Mouse (Mus musculus) forebrain, embryonic 16.5 days (tissue): Measurements from ENCODE around the gene Uox. TPM values are rescaled to one million over a fixed set of nuclear protein-coding genes. Genes with fewer than 3 reads are reported as not detected.

Experiments used
- ATAC-seq: fragments of 200-750 bp; cut with Nextera tagmentation; 2 replicates; pipeline ENCODE4 v1.8.0; 2017; ENCODE audit warnings: mild to moderate bottlenecking, moderate library complexity
- H3K27ac ChIP-seq: fragments of 300-500 bp; sonication (generic); 2 replicates; pipeline ENCODE4 v1.5.1; 2014; ENCODE audit warnings: low read length, control low read depth
- H3K27me3 ChIP-seq: fragments of 300-500 bp; sonication (generic); replicated peaks from 2 replicates; pipeline ENCODE4 v1.6.1; 2014; ENCODE audit warnings: low read length; ENCODE audit not compliant: control insufficient read depth, insufficient read depth
- H3K36me3 ChIP-seq: fragments of 300-500 bp; sonication (generic); 2 replicates; pipeline ENCODE4 v1.6.1; 2014; ENCODE audit not compliant: control insufficient read depth, insufficient read depth
- H3K4me1 ChIP-seq: fragments of 300-500 bp; sonication (generic); replicated peaks from 2 replicates; pipeline ENCODE4 v1.6.1; 2014; ENCODE audit warnings: low read length; ENCODE audit not compliant: control insufficient read depth, insufficient read depth
- H3K4me2 ChIP-seq: fragments of 300-500 bp; sonication (generic); 2 replicates; pipeline ENCODE4 v1.6.1; 2014; ENCODE audit warnings: mild to moderate bottlenecking, low read length, control low read depth
- H3K4me3 ChIP-seq: fragments of 300-500 bp; sonication (generic); replicated peaks from 2 replicates; pipeline ENCODE4 v1.5.1; 2014; ENCODE audit warnings: mild to moderate bottlenecking, low read length, control low read depth
- H3K9ac ChIP-seq: fragments of 300-500 bp; sonication (generic); replicated peaks from 2 replicates; pipeline ENCODE4 v1.6.1; 2014; ENCODE audit warnings: low read depth, low read length, control low read depth
- H3K9me3 ChIP-seq: fragments of 300-500 bp; sonication (generic); 2 replicates; pipeline ENCODE4 v1.6.1; 2016; ENCODE audit warnings: low read length; ENCODE audit not compliant: control insufficient read depth
- WGBS: fragments of 180-500 bp; shearing (Covaris S2); extraction: QIAGEN DNeasy Blood & Tissue Kit; methylation state at CpG from one replicate; pipeline ENCODE4 v1.1.7; 2014; 5-methylcytosine and 5-hydroxymethylcytosine counted together
- polyA plus RNA-seq: library from polyadenylated mRNA; unstranded; fragments of >200 nt; fragmentation: Nextera tagmentation; extraction: Ambion mirVana; gene quantifications from 2 replicates; pipeline ENCODE4 v1.2.1, GENCODE M21; 2015

The Uox gene
- polyA plus RNA-seq, 1 experiment from 2014 or later: not detected

- Histone ChIP-seq H3K4me2 (no peak overlapping the region), H3K9ac (no peak overlapping the region), H3K27ac (no peak overlapping the region), H3K36me3 (no peaks in the 10 kb centered on the region), H3K27me3 (no peaks in the 10 kb centered on the region), H3K4me1 (no peaks in the 10 kb centered on the region), H3K9me3 (no peaks in the 10 kb centered on the region), H3K4me3 (no peak overlapping the region)
- WGBS: 63% methylated on average over 8 of the region's 8 CpGs
- ATAC-seq: no peak
These were observed 58.2 kb downstream of the Uox start for GRCm38 (mm10) chr3:146628227-146628982.

DNA sequence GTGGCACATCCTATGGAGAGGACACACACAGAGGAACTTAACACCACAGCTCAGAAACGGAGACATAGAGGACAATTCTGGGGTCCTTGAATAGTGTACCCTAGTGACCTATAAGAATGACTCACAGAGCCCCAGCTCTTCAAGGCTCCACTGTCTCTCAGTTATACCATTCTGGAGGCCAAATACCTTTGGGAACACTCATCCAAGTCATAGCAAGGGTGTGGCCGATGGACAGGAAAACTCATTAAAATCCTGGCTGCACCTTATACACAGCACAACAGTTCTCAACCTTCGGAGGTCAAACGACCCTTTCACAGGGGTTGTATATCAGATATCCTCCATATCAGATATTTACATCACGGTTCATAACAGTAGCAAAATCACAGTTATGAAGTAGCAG lies 62.3 kb downstream of the Uox start:
- H3K36me3 ChIP-seq: no peaks in the 10 kb centered on the region
- H3K9me3 ChIP-seq: no peaks in the 10 kb centered on the region
- H3K4me2 ChIP-seq: no peak overlapping the region
- H3K9ac ChIP-seq: no peak overlapping the region
- H3K27ac ChIP-seq: no peak overlapping the region
- 90% methylated on average over 5 of the region's 5 CpGs for WGBS
- H3K4me3 ChIP-seq: no peak overlapping the region
- no peaks in the 10 kb centered on the region for H3K4me1 ChIP-seq
- H3K27me3 ChIP-seq: no peaks in the 10 kb centered on the region
- ATAC-seq: no peak

- Histone ChIP-seq H3K9me3 (no peaks in the 10 kb centered on the region), H3K27me3 (no peaks in the 10 kb centered on the region), H3K4me2 (no peak overlapping the region), H3K4me1 (no peaks in the 10 kb centered on the region), H3K4me3 (no peak overlapping the region), H3K9ac (no peak overlapping the region), H3K36me3 (no peaks in the 10 kb centered on the region), H3K27ac (no peak overlapping the region)
- WGBS: 33% methylated on average over 4 of the region's 4 CpGs
- ATAC-seq: no peak
These were observed 71.7 kb downstream of the Uox start for GRCm38 (mm10) chr3:146641818-146642427.

DNA sequence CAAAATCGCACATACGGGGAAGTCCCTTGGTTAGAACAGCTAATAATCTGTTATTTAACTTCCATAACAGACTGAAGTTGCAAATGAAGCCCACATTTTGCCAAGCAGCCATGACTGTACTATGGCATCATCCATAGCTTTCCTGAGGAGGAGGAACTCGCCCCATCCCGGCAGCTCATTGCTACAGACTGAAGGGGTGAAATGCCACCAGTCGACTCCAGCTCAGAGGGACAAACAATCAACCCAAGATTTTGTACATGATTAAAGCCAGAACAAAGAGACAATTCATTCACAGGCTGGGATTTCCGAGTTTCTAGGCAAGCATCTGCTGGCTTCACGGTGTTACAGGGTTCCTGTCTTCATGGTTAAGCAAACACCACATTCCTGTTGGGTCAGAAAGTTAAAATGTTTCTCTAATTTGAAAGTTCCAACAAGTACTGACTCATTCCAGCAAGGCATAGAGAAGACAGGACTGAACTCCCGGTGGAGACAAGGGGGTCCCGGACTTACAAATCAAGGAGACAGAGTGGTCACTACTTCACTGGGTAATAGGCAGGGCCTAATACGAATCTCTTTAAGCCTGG lies 79.2 kb downstream of the Uox start:
- Histone ChIP-seq H3K4me2 (no peak overlapping the region), H3K27me3 (no peaks in the 10 kb centered on the region), H3K36me3 (no peaks in the 10 kb centered on the region), H3K27ac (no peak overlapping the region), H3K9ac (no peak overlapping the region), H3K4me3 (no peak overlapping the region), H3K9me3 (no peaks in the 10 kb centered on the region), H3K4me1 (no peaks in the 10 kb centered on the region)
- ATAC-seq: no peak
- WGBS: 75% methylated on average over 10 of the region's 10 CpGs

GRCm38 (mm10) chr3:146650716-146651115 lies 80.5 kb downstream of the Uox start:
- WGBS: 94% methylated on average over 10 of the region's 10 CpGs
- no peaks in the 10 kb centered on the region for H3K4me1 ChIP-seq
- no peak overlapping the region for H3K4me2 ChIP-seq
- H3K9ac ChIP-seq: no peak overlapping the region
- no peaks in the 10 kb centered on the region for H3K27me3 ChIP-seq
- no peak for ATAC-seq
- no peak overlapping the region for H3K4me3 ChIP-seq
- H3K36me3 ChIP-seq: no peaks in the 10 kb centered on the region
- H3K27ac ChIP-seq: no peak overlapping the region
- H3K9me3 ChIP-seq: no peaks in the 10 kb centered on the region

DNA sequence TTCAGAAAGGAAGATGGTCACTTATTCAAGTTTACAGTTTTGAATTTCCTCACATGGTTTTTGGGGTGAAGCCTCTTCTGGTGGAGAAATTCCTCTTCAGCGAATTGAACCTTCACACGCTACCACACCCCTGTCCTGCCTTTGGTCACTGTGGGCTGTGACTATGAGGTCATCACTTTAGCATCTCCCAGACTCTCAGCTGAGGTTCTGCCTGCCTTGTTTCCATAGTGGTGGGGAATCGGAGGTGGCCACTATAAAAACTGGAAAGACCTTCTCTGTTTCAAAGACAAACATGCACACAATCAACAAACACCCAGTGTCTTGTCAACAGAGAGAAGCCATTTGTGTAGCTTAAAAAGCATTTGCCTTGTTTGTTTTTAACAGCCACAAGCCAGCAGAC lies 81.0 kb downstream of the Uox start, which contains the start of gene 4930503B20Rik:
Gene 4930503B20Rik (minus strand): TSS at position 101 of the 400 bp plus-strand sequence.
- H3K27me3 ChIP-seq: no peaks in the 10 kb centered on the region
- H3K36me3 ChIP-seq: no peaks in the 10 kb centered on the region
- 93% methylated on average over 3 of the region's 3 CpGs for WGBS
- no peak within 1 kb of the TSS for H3K4me3 ChIP-seq
- H3K27ac ChIP-seq: no peak within 1 kb of the TSS
- no peak within 1 kb of the TSS for H3K9ac ChIP-seq
- no peaks in the 10 kb centered on the region for H3K4me1 ChIP-seq
- H3K9me3 ChIP-seq: no peaks in the 10 kb centered on the region
- ATAC-seq: no peak
- H3K4me2 ChIP-seq: no peak within 1 kb of the TSS

DNA sequence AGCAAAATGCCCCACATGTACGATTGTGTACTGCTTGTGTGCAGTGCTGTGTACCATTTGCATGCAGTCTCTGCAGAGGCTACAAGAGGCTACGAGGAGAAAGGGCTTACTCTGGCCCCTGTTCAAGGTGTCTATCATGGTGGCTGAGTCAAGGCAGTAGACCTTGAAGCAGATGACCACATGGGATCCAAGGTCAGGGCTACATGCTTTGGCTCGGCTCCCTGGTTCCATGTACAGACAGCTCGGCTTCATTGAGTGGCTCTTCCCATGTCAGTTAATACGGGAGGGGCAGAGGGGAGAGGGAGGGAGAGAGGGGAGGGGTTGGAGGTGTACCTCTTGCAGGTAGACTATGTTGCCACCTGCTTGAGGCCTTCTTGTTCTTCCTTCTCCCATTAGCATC lies 82.2 kb downstream of the Uox start:
- no peak for ATAC-seq
- Histone ChIP-seq H3K36me3 (no peaks in the 10 kb centered on the region), H3K9me3 (no peaks in the 10 kb centered on the region), H3K9ac (no peak overlapping the region), H3K27ac (no peak overlapping the region), H3K4me1 (no peaks in the 10 kb centered on the region), H3K27me3 (no peaks in the 10 kb centered on the region), H3K4me2 (no peak overlapping the region), H3K4me3 (no peak overlapping the region)
- WGBS: 88% methylated on average over 5 of the region's 5 CpGs

GRCm38 (mm10) chr3:146653692-146654091 lies 83.5 kb downstream of the Uox start:
- Histone ChIP-seq H3K27me3 (no peaks in the 10 kb centered on the region), H3K9me3 (no peaks in the 10 kb centered on the region), H3K36me3 (no peaks in the 10 kb centered on the region), H3K27ac (no peak overlapping the region), H3K4me2 (no peak overlapping the region), H3K4me1 (no peaks in the 10 kb centered on the region), H3K9ac (no peak overlapping the region), H3K4me3 (no peak overlapping the region)
- 74% methylated on average over 6 of the region's 6 CpGs for WGBS
- no peak for ATAC-seq

- Histone ChIP-seq H3K4me3 (no peak overlapping the region), H3K36me3 (no peaks in the 10 kb centered on the region), H3K9me3 (no peaks in the 10 kb centered on the region), H3K9ac (no peak overlapping the region), H3K4me2 (no peak overlapping the region), H3K4me1 (peaks cover 2% of the 10 kb centered on the region; the same call in 1 of the 2 replicates), H3K27ac (no peak overlapping the region), H3K27me3 (no peaks in the 10 kb centered on the region)
- WGBS: 69% methylated on average over 2 of the region's 2 CpGs
- ATAC-seq: no peak
These were observed 84.9 kb downstream of the Uox start for GRCm38 (mm10) chr3:146655111-146655577.
